Mouse (Mus musculus): ENCODE results near the gene Nqo1. TPM values are rescaled to one million over a fixed set of nuclear protein-coding genes. Genes with fewer than 3 reads are reported as not detected.

The Nqo1 gene
- polyA plus RNA-seq, 1 experiment from 2014 or later: 33.6 TPM

DNA sequence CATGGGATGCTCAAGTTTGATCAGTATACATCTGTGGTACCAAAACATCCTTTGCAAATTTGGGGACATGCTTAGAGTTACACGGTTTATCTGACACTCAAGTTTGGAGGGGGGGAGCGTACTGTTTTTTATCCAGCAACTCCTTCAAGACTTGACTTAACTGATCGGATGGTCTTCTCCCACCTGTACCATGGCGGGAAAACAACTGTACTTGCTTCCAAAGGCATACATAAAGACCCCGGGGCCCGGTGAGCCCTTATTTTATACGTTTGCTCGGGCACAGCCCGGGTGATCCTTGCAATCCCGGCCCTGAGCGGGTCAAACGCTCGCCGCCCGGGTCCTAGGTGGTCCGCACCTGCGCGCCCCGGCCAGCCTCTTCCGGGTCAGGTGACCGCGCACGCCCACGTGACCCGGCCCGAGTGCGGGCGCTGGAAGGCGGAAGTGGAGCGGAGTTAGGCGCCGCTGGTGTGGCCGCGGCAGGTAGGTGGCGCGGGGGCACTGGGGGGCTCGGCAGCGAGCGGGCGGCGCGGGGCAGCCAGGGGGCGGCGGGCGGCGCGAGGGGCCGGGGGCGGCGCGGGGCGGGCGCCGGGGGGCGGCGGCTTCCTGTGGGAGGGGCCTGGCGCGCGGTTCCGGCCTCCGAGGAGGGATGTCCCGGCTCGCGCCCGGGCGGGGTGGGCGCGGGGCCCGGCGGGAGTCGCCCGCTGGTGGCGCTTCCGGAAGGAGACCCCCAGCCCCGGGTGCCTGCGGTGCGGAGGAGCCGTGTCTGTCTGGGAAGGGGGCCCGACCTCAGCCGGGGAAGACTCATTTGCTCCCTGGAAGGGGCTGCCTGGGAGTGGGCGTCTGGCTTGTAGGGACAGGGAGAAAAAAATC lies 33.2 kb upstream of the Nqo1 start, which contains the start of gene Wwp2:
Gene Wwp2 (plus strand): TSS at position 404 of the 870 bp plus-strand sequence.
- H3K4me2 ChIP-seq (replicated peaks): peak within 1 kb of the TSS; percentile 76
- under 1% methylated on average over 62 of the region's 81 CpGs for whole genome bisulfite sequencing
- peak; percentile 75 for ATAC-seq (ENCODE audit: insufficient number of reproducible peaks, low FRiP score, low TSS enrichment, low read depth)

DNA sequence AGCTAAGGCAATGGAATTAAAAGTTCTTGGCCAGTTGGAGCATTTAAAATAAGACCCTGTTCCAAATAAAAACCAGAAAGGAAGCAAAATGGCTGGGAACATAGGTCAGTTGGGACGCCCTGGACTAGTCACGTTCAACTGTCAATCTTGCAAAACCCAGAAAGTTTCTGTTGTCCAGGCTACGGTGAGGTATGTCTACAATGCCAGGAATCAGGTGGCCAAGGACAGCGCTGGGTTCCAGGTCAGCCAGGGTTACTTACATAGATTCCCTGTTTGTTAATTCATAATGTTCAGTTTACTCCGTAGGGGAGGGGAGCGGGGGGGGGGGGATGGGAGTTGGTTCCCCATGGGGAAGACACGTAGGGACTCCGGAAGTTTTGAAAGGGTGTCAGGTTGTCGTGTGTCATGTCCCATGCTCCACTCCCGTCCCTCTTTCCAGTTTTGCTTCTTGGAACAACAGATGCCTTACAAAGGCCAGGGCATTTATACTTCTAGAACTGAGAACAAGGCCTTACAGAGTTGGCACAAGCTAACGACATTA lies 32.5 kb upstream of the Nqo1 start:
- H3K9me3 ChIP-seq (replicated peaks): no peaks in the 10 kb centered on the region
- H3K4me3 ChIP-seq (replicated peaks): peak overlapping the region; percentile 90
- H3K27ac ChIP-seq (replicated peaks): peak overlapping the region; percentile 91; the same call in 1 of the 2 replicates
- H3K27me3 ChIP-seq: no peaks in the 10 kb centered on the region
- no peaks in the 10 kb centered on the region for H3K36me3 ChIP-seq
- peak overlapping the region; percentile 76 for H3K4me2 ChIP-seq (replicated peaks)
- ATAC-seq (ENCODE audit: insufficient number of reproducible peaks, low FRiP score, low TSS enrichment, low read depth): no peak
- peaks cover 13% of the 10 kb centered on the region for H3K4me1 ChIP-seq
- no peak overlapping the region; the same call in 1 of the 2 replicates for H3K9ac ChIP-seq
- WGBS: 22% methylated on average over 11 of the region's 11 CpGs

More for the DNA sequence above, 33.2 kb upstream of the Nqo1 start, which contains the start of gene Wwp2:
- no peaks in the 10 kb centered on the region for H3K27me3 ChIP-seq
- H3K36me3 ChIP-seq: no peaks in the 10 kb centered on the region
- H3K9me3 ChIP-seq (replicated peaks): no peaks in the 10 kb centered on the region
- H3K4me1 ChIP-seq: peaks cover 13% of the 10 kb centered on the region
- H3K9ac ChIP-seq: peak within 1 kb of the TSS; percentile 85
- peak within 1 kb of the TSS; percentile 90 for H3K4me3 ChIP-seq (replicated peaks)
- H3K27ac ChIP-seq (replicated peaks): peak within 1 kb of the TSS; percentile 91

DNA sequence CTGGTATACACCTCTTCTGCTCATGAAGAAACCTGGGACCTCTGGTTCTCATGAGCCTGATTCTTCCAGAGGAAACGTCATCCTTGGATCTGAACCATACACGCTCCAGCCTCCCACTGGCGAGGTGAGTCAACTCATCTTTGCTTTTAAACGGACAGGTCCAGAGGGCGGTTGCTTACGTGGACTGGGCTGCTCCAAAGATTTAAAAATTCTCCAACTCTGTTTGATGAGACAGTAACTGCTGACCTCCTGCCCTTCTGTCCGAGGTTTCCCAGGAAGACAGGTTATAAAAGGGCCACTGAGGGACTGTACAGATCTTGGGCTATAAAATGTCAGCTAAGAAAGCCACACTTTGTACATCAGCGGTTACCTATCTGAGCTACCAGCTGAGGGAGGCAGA lies 27.8 kb upstream of the Nqo1 start:
- H3K4me3 ChIP-seq (replicated peaks): no peak overlapping the region

DNA sequence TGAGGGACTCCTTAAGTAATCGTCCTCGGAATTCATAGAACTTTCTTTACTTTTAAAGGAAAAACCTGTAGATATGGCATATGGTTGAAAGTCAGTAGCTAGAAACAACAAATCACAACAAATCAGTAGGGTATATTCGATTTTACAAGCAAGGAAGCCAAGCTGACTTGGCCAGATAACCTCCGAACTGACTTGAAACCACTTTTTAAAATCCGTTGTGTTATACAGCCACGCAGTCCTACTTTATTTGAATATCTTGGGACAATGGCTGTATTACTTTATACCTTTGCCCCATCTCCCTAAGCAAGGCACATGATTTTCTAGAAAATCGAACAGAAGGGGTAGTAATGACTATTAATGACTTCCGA lies 22.2 kb upstream of the Nqo1 start:
- Histone ChIP-seq H3K9ac (no peak overlapping the region), H3K9me3 (replicated peaks) (no peaks in the 10 kb centered on the region), H3K4me3 (replicated peaks) (peak overlapping the region; percentile 68; the same call in 1 of the 2 replicates), H3K27me3 (no peaks in the 10 kb centered on the region), H3K4me1 (peaks cover 22% of the 10 kb centered on the region), H3K36me3 (peaks cover 19% of the 10 kb centered on the region), H3K4me2 (replicated peaks) (peak overlapping the region; percentile 57; the same call in 1 of the 2 replicates), H3K27ac (replicated peaks) (no peak overlapping the region)
- WGBS: 49% methylated on average over 8 of the region's 8 CpGs
- no peak for ATAC-seq (ENCODE audit: insufficient number of reproducible peaks, low FRiP score, low TSS enrichment, low read depth)

More for the DNA sequence above, 27.8 kb upstream of the Nqo1 start:
- Histone ChIP-seq H3K9me3 (replicated peaks) (no peaks in the 10 kb centered on the region), H3K36me3 (no peaks in the 10 kb centered on the region), H3K4me2 (replicated peaks) (no peak overlapping the region), H3K27me3 (no peaks in the 10 kb centered on the region), H3K27ac (replicated peaks) (no peak overlapping the region), H3K4me1 (peaks cover 5% of the 10 kb centered on the region), H3K9ac (no peak overlapping the region)
- no peak for ATAC-seq (ENCODE audit: insufficient number of reproducible peaks, low FRiP score, low TSS enrichment, low read depth)
- 76% methylated on average over 8 of the region's 8 CpGs for WGBS

DNA sequence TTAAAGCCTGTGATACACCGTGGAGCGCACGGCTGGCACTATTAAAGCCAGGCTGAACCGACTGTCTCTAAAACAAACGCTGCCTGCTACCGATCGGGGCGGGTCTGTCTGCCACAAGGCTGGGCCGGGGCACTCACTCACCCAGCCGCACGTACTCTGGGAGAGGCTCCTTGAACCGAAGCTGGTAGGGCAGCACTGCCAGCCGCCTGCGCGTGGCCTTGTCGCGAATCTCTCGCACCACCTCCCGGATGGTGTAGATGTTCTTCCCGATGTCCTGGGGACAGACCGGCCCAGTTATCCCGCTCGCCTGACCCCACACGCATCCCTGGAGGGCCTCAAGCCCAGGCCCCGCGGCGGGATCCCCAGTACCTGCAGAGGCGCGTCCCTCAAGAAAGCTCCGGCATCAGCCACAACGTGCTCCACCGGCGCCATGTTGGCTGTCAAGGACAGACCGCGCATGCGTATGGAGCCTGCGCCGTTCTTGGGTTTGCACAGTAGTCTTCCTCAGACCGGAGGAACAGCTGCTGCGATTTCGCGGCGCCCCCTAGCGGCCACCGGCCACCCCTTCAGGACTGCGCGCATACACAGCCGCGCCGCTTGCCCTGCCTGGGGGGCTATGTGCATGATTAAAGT lies 21.7 kb upstream of the Nqo1 start, which contains the start of gene Nob1:
Gene Nob1 (minus strand): TSS at position 455 of the 633 bp plus-strand sequence.
- under 1% methylated on average over 50 of the region's 50 CpGs for WGBS
- Histone ChIP-seq H3K9me3 (replicated peaks) (no peaks in the 10 kb centered on the region), H3K4me2 (replicated peaks) (peak within 1 kb of the TSS; percentile 57), H3K27ac (replicated peaks) (peak within 1 kb of the TSS; percentile 49), H3K9ac (peak within 1 kb of the TSS; percentile 67), H3K27me3 (no peaks in the 10 kb centered on the region), H3K4me1 (peaks cover 22% of the 10 kb centered on the region), H3K4me3 (replicated peaks) (peak within 1 kb of the TSS; percentile 68), H3K36me3 (peaks cover 24% of the 10 kb centered on the region)
- peak; percentile 97 for ATAC-seq (ENCODE audit: insufficient number of reproducible peaks, low FRiP score, low TSS enrichment, low read depth)

DNA sequence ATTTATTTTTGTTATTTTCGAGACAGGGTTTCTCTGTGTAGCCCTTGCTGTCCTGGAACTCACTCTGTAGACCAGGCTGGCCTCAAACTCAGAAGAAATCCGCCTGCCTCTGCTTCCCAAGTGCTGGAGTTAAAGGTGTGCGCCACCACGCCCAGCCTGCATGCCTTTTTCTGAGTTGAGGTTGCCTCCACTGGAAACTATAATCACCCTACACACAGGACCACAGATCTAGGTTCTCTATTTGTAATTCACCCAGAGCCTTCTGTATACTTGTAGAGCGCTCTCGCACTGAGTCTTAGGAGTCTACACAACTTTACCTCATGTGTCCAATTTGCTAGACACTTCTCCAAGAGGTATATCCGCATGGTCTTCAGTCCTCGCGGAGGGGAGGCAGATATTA lies 21.2 kb upstream of the Nqo1 start:
- 27% methylated on average over 9 of the region's 9 CpGs for WGBS
- H3K27me3 ChIP-seq: no peaks in the 10 kb centered on the region
- peak overlapping the region; percentile 57 for H3K4me2 ChIP-seq (replicated peaks)
- peak overlapping the region; percentile 67 for H3K9ac ChIP-seq
- ATAC-seq (ENCODE audit: insufficient number of reproducible peaks, low FRiP score, low TSS enrichment, low read depth): no peak
- H3K4me3 ChIP-seq (replicated peaks): peak overlapping the region; percentile 68
- peaks cover 29% of the 10 kb centered on the region for H3K36me3 ChIP-seq
- peak overlapping the region; percentile 49 for H3K27ac ChIP-seq (replicated peaks)
- peaks cover 22% of the 10 kb centered on the region for H3K4me1 ChIP-seq
- H3K9me3 ChIP-seq (replicated peaks): no peaks in the 10 kb centered on the region

DNA sequence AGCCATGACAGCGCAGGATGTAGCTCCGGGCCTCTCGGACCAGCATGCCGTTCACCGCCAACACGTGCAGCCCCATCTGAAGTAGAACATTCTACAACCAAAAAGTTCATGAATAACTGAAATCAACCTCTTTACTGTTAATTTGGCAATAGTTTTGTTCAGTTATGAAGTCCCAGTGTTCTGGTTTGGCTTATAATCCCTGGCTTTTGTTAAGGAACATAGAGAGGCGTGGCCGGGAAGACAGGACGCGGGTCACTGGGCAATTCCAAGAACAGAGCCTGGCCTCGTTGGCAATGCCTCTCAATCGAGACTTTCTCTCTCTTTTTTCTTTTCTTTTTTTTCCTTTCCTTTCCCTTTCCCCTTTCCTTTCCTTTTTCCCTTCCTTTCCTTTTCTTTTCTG lies 14.0 kb upstream of the Nqo1 start:
- Histone ChIP-seq H3K27ac (replicated peaks) (no peak overlapping the region), H3K4me1 (no peaks in the 10 kb centered on the region), H3K4me2 (replicated peaks) (no peak overlapping the region), H3K27me3 (no peaks in the 10 kb centered on the region), H3K9ac (no peak overlapping the region), H3K4me3 (replicated peaks) (no peak overlapping the region), H3K9me3 (replicated peaks) (no peaks in the 10 kb centered on the region), H3K36me3 (peaks cover 94% of the 10 kb centered on the region)
- no peak for ATAC-seq (ENCODE audit: insufficient number of reproducible peaks, low FRiP score, low TSS enrichment, low read depth)
- 90% methylated on average over 12 of the region's 12 CpGs for WGBS

DNA sequence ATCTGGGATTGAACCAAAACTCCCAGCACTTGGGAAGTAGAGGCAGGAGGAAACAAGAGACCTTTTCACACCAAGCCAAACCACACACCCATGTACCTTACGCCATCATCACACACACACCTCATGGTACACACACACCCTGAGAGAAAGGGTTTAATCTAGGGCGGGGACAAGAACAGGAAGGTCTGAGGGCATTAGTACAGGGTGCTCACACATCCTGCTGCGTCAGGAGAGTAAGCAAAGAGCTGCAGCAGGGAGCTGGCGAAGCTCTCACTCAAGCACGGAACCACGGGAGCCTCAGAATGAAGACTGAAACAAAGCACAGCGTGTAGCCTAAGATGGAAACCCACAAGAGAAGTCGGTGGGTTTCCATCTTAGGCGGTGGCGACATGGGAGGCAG lies 10.9 kb upstream of the Nqo1 start:
- Histone ChIP-seq H3K27me3 (no peaks in the 10 kb centered on the region), H3K9ac (no peak overlapping the region), H3K4me2 (replicated peaks) (no peak overlapping the region), H3K4me3 (replicated peaks) (no peak overlapping the region), H3K4me1 (no peaks in the 10 kb centered on the region), H3K36me3 (peaks cover 98% of the 10 kb centered on the region), H3K27ac (replicated peaks) (no peak overlapping the region), H3K9me3 (replicated peaks) (no peaks in the 10 kb centered on the region)
- 87% methylated on average over 10 of the region's 10 CpGs for WGBS
- ATAC-seq (ENCODE audit: insufficient number of reproducible peaks, low FRiP score, low TSS enrichment, low read depth): no peak

DNA sequence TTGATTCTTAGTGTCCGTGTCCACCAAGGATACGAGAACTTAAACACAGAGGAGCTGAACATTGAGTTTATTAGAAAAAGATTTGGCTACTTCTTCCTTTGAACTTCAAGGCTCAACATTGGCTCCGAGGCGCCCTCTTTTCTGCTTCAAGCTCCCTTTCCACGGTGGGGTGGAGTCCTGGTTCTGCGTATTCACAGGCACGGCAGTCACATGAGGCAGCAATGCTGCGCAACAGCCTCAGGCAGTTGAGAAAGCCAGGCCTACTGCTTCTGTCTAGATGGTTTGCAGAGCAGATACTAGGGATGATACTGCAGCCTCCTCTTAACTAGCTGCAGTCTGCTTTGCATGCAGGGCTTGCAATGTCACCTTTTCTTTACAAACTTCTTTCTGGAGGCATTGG lies 9.5 kb upstream of the Nqo1 start:
- H3K9ac ChIP-seq: no peak overlapping the region
- peaks cover 86% of the 10 kb centered on the region for H3K36me3 ChIP-seq
- no peaks in the 10 kb centered on the region for H3K27me3 ChIP-seq
- no peaks in the 10 kb centered on the region for H3K9me3 ChIP-seq (replicated peaks)
- 78% methylated on average over 8 of the region's 8 CpGs for WGBS
- H3K4me3 ChIP-seq (replicated peaks): no peak overlapping the region
- H3K4me1 ChIP-seq: no peaks in the 10 kb centered on the region
- no peak overlapping the region for H3K4me2 ChIP-seq (replicated peaks)
- H3K27ac ChIP-seq (replicated peaks): no peak overlapping the region
- no peak for ATAC-seq (ENCODE audit: insufficient number of reproducible peaks, low FRiP score, low TSS enrichment, low read depth)

DNA sequence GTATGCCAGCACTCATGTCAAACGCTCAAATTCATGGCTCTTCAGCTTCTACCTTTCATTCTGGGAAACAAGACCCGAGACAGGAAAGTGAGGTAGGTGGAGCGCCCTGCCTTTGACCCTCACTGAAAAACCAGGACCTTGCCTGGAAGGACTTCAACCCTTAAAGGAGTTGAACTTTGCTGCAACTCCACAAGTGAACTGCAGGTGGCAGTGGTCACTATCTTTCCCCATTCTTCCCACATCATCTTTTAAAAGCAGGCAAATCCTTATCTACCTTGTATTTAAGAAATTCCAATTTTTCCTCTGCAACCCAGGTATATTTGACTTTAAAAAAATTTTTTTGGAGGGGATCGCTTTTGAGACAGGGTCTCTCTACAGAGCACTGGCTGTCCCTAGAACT lies 8.4 kb upstream of the Nqo1 start:
- H3K4me3 ChIP-seq (replicated peaks): no peak overlapping the region
- no peaks in the 10 kb centered on the region for H3K9me3 ChIP-seq (replicated peaks)
- no peak overlapping the region for H3K9ac ChIP-seq
- H3K4me1 ChIP-seq: no peaks in the 10 kb centered on the region
- no peaks in the 10 kb centered on the region for H3K27me3 ChIP-seq
- 72% methylated on average over 4 of the region's 4 CpGs for WGBS
- no peak overlapping the region for H3K4me2 ChIP-seq (replicated peaks)
- no peak overlapping the region for H3K27ac ChIP-seq (replicated peaks)
- no peak for ATAC-seq (ENCODE audit: insufficient number of reproducible peaks, low FRiP score, low TSS enrichment, low read depth)
- H3K36me3 ChIP-seq: peaks cover 75% of the 10 kb centered on the region

DNA sequence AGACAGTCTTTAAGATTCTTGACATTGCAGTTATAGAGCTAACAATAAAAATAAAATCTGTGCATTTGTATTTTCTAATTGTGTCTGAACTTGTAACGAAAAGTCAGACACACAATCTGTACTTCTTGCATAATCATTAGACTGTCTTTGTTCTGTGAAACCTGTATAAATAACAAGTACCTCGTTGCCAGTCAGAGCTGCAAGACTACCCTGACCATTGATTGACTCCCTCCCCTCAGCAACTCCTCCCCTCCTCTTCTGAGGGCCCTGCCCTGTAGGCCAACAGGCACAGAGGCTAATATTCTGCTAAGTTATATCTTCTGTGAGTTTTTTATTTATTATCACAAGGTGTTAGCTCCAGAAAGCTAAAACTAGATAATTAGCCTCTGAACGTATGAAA lies 2.9 kb upstream of the Nqo1 start:
- Histone ChIP-seq H3K27me3 (no peaks in the 10 kb centered on the region), H3K4me2 (replicated peaks) (no peak overlapping the region), H3K4me3 (replicated peaks) (no peak overlapping the region), H3K27ac (replicated peaks) (no peak overlapping the region), H3K36me3 (peaks cover 22% of the 10 kb centered on the region), H3K9me3 (replicated peaks) (no peaks in the 10 kb centered on the region), H3K9ac (no peak overlapping the region), H3K4me1 (peaks cover 28% of the 10 kb centered on the region)
- 61% methylated on average over 3 of the region's 3 CpGs for whole genome bisulfite sequencing
- no peak for ATAC-seq (ENCODE audit: insufficient number of reproducible peaks, low FRiP score, low TSS enrichment, low read depth)

All from embryonic facial prominence, embryonic 15.5 days (tissue).